Mouse (Mus musculus) CD4-positive helper T cell, adult 2 months (primary cell): ENCODE data around the gene Tpm3.

ENCODE experiments used
- DNase-seq: peaks from one replicate; pipeline ENCODE4 v3.0.0-alpha.2; 2012; ENCODE audit warnings: low read depth, missing footprints, low spot score

The Tpm3 gene

DNA sequence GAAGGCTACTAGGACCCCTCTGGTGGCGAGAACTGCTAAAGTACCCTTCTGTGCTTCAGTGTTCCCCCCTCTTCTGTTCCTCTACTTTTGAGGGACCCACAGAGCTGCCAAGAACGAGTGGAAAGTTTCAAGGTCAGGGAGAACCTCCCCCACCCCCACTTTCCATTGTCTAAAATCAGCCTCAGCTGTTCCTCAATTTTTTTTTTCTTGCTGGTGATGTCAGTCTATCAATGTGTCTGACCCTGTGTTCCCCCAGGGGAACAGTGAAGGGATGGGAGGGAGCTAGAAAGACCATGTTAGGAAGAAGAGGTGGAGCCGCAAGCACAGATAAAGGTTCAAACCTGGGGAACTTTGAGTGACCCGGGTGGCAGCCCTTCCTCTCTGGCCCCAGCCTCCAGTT lies at the start of gene Tpm3:
Tpm3 (plus strand) TSS at position 356 of the 400 bp plus-strand sequence.
- no peak for DNase-seq

DNA sequence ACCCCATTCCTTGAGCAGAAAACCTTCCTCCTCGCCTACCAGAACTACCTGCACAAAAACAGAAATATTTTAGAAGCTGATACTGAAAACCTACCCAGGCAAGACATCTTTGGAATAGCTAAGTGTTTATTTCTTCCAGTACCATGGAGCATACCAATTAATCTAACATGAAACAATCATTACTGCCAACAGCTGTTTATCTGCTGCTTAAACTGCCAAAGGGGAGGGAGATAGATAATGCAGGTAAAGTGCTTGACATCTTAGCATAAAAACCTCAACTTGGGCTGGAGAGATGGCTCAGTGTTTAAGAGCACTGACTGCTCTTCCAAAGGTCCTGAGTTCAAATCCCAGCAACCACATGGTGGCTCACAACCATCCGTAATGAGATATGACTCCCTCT lies 37.8 kb upstream of the Tpm3 start:
- no peak for DNase-seq

DNA sequence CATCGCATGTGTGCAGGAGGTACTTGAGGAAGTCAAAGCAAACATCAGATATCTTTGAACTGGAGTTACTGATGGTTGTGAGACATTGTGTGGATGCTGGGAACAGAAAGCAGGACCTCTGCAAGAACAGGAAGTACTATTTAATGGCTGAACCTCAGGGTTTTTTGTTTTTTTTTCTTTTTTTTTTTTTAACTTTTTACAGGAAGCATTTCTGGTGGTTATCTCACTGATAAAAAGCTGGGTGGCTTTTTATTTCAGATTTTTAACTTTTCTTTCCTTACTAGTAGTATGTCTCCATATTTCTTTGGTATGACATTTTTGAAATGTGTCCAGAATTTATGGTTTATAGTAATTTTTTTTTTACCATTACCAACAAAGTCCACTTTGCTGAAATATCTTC lies 36.2 kb upstream of the Tpm3 start:
- no peak for DNase-seq

DNA sequence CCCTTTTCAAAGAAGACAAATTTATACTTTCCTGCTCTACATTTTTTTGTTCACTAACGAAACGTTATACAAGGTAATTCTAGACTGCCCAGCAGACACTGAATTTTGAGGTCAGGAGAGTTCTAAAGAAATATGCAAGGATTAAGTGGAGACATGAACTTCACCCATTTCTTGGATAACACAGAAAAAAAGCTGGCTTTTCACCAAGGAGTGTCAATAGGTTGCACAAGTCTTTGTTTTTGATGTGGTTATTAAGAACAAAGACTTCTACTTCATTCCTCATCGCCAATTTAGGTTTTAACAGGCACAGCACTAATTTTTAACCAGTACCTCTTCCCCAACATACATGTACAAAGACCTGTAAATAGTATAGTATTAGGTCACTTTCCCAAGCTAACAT lies 22.8 kb upstream of the Tpm3 start:
- no peak for DNase-seq

DNA sequence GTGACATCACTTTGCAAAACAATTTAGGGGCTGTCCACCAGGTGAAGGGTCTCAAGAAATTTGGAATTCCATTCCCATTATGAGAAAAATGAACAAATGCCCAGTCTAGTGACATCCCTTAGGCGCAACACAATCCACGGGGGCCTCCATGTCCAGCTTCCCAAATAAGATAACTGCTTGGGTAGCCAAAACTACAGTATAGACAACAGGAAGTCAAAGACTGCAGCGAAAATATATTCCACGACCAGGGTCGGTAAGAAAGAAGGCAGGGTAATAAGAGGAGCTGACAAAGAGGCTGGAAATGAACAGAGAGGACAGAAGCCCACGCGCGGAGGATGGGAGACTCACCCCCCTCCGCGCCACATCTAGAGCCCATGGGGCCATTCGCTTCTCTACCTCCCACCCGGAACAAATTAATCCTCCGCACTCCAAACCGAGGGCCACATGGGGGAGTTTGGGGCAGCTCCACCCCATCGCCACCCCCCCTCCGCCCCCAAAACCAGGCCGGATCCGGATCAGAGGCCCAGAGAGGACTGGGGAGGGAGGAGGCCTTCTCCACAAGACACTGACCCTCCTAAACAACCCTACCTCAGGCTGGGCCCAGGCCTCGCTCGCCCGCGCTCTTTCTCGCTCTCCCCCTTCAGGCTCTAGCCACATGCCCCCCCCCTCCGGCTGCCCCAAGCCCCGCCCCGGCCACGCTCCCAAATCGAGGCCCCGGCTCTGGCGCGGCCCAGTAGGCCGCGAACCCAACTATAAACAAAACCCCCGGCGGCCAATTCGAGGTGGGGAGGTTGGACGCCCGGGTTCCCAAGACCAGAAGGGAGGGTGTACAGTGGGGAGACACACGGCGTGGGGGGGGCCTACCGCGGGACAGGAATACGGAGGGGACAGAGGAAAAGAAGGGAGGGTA lies 20.8 kb upstream of the Tpm3 start, which contains the start of gene 4933434E20Rik:
4933434E20Rik (plus strand) TSS at position 196 of the 910 bp plus-strand sequence.
- peak; percentile 82 for DNase-seq

DNA sequence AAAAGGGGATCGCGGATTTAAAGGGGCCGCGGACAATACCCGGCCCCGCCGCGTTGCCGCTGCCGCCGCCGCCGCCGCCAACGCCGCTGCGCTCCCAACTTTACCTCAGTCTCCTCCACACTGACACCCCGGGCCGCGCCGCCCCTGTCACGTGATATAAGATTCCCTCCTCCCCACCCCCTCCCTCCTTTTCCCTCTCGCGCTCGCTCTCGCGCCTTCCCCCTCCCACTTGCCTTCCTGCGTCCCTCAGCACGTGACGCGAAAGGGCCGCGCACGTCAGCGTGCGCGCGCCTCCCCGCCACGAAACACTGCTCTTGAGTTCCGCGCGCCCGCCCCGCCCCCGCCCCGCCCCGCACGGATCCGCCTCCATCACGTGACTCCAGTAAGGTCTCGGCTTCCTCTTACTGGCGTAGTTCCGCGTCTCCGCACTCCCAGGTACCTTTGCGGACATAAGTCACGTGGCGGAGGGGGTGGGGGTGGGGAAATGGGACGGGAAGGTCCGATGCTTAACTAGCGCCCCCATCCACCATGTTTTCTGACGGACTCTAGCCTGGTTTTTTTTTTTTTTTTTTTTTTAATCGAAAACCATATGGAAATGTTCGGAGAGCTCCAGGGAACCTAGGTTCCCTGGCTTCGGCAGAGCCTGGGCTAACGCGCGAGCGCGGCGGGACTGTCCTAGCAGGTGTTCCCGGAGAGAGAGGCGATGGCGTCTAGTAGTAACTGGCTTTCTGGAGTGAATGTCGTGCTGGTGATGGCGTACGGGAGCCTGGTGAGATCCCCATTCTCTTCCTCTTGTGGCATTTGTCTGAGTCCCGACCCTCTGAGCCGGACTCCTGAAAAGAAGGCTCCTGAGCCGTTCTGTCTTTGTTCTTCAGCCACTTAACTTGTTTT lies 19.9 kb upstream of the Tpm3 start, which contains the start of gene Ubap2l:
Ubap2l (minus strand) TSS at position 278 of the 891 bp plus-strand sequence.
- peak; percentile 100 for DNase-seq

DNA sequence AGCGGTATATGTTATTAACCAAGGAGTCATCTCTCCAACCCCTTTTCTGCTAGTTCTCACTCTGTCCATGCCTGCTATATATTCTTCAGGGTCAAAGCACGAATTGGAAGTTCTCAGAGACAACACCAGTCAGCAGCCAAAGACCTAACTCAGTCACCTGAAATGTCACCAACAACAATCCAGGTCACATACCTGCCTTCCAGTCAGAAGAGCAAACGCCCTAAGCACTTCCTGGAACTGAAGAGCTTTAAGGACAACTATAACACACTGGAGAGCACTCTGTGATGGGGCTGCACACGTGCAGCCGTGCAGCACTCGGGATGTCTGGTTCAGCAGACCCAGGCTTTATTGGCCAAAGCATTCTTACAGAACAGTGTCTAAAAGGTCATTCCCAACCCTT lies 10.9 kb upstream of the Tpm3 start:
- DNase-seq: no peak

DNA sequence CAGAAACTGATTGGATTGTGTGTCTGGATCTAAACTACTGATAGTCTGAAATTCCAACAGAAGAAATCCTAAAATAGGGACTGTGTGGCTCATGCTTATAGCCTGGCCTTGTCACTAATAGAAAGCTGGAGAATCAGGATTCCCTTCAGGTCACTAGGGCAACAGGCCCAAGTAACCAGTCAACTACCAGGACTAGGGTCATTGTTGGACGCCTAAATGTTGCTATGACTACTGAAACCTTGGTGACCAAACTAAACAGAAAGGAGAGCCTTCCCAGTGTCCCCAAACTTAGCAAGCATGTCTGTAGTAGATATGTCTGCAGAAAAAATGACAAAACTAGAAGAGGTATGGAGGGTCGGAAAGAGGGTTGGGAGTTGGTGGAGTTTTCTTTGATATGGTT lies 9.9 kb upstream of the Tpm3 start:
- no peak for DNase-seq

DNA sequence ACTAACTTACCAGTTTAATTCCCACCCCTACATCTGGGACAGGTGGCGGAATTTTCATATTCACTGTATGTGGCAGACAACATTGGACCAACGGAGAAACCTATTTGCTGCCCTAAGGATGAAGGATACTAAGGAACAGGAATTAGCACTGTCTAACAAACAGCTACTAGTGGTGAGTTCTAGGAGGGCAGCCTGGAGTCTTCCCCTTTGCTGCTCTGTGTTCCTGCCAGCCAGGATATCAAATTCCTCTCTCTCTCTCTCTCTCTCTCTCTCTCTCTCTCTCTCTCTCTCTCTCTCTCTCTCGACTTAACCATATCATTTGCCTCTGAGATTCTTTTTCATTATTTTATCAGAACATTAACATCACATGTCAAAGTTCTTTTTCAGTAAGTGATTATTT lies 8.1 kb upstream of the Tpm3 start:
- no peak for DNase-seq

DNA sequence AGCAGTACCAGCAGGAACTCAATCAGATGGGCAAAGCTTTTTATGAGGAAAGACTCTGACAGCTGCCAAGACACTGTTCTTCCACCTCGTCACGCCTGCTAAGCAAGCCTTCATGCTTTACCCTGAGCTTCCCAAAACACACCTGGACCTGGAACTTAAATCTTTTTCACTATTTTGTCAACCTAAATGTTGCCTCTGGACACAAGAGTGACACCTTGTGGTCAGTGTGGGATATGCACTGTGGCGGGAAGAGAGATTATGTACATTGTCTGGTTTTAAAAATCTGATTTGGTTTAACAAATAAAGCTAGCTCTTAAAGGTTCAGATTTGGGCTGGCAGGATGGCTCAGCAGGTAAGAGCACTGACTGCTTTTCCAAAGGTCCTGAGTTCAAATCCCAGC lies 6.9 kb upstream of the Tpm3 start:
- DNase-seq: peak; percentile 60

DNA sequence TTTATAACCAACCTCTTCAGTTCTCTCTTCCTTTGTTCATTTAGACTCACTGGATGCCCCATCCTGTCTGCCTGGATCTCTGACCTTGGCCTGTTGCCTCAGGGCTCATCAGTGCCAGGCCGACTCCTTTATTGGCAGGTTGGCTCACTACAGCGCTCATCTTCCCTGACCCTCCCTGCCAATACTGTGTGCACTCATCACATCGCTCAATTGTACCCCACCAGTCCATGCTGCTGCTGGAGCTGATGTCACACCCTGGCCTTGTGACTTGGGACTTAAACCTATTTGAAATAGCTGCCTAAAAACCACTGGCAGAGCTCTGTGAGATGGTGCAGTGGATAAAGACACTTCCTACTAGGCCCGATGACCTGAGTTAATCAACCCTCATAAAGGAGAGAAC lies 4.6 kb upstream of the Tpm3 start:
- DNase-seq: no peak

DNA sequence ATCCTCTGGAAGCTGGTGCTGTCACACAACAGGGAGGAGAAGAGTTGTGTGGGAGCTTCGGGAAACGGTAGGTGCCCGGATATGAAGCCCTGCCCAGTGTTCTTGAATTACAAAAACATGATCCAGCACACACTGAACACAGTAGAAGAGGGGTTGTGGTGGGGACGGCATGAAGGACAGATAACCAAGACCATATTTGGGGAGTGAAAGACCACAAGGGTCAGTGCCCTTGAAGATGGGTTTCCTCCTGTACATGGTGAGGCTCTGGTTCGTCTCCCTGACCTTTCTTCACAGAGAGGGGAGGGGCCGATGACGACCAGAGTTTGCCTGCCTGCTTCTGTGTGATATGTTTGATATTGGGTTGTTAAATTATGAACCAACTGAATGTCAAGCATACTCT lies 2.8 kb upstream of the Tpm3 start:
- DNase-seq: no peak

DNA sequence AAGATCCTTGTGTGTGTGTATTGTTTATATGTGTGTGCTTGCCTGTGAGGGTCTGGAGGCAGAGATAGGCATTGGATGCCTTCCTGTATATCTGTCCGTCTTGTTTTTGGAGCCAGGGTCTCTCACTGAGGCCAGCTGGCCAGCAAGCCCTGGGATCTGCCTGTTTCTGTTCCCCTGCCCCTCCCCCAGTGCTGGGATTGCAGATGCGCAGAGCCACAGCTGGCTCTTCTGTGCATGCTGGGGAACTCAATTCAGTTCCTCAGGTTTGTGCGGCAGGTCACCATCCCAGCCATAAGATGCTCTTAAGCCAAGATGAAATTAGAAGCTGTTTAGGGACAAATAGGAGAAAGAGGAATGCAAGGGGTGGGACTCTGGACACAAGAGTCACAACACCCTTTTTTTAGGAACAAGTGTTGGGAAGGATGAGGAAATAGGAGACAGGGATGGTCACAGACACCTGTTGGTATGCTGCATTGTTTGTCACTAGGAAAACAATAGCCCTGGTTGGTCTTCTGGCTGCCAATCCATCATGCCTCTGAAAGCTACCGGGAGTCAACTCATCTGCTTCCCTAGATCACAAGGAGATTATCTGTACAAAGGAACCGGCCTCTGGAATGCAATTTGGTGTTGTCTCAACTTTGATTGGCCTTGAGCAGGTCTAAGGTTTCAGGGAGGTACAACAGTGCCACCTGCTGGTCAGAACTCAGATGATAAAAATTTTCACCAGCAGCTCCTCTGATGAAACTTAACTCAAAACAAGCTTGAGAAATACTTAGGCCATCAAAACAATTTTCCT lies 4.7 kb downstream of the Tpm3 start:
- peak; percentile 85 for DNase-seq

DNA sequence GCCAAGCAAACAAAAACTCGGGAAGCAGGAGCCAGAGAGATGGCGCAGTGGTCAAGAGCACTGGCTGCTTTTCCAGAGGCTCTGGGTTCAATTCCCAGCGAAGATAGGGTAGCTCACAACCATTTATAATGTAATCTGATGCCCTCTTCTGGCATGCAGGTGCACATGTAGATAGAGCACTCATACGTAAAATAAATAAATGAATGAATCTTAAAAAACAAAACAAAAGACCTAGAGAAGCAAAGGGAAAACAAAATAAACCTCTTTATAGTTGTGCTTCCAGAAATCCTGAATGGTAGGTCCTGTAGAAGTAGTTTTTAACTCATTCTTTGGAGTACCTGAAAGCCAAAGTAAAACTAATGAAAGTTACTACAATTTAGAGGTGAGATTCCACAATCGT lies 5.8 kb downstream of the Tpm3 start:
- no peak for DNase-seq

DNA sequence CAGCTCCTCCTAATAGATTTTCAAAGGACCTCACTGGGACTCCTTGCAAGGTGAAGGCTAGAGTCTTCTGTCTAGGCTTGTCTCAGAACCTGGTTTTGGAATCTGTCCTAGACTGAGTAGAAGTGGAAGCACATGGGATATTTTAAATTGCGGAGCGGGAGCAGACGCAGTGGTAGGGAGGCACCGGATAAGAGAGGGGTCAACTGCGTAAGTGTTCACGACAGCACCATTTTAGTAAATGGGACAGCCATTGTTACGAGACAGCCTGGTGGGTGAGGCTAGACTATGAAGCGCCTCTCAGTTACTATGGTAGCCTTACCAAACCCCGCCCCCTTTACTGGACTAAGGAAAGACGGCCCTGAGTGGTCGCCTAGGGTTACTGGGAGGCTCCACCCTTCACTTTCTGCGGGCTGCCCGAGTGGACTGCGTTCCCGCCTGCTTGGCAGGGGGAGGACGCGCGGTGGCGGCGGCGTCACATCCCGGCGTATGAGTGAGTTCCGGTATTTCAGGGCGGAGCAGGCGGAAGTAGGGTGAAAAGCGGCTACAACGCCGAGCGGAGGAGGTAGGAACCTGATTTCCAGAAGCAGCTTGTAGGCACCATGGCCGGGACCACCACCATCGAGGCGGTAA lies 6.8 kb downstream of the Tpm3 start:
- DNase-seq: peak; percentile 96

DNA sequence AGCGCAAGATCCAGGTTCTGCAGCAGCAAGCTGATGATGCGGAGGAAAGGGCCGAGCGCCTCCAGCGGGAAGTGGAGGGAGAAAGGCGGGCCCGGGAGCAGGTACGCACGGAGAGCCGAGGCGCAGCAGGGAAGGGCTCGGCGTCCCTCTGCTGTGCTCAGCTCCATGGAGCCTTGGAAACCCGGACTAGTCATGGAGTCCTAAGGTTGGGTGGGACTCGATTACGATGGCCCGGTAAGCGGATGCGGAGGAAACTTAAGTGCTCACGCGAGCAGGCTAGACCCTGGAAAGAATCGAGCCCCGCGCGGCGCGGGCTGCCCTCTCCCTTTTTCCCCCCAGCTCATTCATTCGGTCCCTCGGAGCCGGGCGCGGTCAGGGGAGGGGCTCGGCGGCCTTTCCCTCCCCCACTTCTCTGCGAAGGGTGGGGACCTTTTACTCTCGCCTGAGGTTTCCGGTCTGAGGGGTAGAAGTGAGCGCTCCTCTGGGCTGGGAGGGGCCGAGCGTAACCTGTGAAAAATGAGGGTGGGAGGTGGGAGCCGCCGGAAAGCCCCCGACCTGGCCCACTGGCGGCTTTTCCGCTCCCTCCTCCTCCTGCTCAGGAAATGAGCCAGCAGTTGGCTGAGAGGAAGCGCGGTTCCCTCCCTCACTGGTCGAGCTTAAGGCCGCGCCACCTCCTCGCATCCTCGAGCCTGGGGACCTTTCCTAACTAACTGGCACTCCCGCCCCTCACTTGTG lies 7.5 kb downstream of the Tpm3 start:
- DNase-seq: peak; percentile 95

DNA sequence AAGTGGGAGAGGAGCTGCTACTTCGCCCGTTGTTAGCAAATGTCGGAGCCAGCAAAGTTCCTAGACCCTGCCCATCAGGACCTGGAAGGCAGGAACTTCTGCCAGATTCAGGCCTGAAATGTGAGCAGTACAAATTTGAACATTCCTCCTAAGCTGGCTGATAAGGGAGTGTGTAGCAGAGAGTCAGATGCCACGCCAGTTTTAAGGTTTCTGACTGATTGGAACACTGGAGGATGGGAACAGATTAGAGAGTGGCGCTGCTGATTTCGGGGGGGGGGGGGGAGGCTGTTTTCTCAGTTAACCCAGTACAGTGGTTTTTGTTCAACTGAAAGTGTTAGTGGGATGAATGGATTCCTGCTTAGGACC lies 8.0 kb downstream of the Tpm3 start:
- no peak for DNase-seq

DNA sequence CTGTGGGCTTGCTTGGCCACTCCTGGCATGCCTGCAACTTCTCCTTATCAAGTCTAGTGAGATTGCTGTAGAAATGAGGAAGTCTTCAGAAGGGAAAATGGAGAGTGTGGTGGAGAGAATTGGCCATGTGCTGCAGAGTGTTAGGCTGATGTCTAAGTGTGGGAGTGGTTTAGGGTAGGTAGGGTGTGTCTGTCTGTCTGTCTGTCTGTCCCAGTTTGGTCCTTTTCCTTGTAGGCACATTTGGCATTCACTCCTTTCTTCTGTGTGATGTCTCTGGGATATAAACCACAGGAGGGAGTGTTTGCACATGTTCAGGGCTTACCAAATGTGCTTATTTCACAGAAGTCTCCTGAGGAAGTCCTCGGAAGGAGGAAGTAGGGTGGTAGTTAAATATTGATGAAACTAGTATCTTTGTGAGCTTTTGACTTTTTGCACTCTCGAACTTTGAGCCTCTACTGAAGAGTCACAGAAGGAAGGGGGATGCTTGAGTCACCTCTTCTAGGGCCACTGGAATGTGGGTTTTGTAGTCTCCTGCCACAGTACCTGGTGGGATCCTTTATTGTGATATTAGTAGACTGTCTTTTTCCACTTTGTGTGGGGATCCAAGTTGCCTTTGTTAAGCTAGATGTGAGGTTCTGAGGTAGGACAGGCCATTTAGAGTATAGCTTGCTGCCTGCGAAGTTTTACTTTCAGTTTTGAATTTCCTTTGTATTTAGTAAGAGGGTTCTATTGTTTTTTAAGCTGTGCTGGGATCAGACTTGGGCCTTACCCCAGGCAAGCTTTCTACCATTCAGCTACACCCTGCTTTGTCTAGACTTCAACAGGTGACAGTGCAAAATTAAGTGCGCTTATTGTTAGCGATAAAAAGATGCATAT lies 9.2 kb downstream of the Tpm3 start:
- DNase-seq: peak; percentile 67

DNA sequence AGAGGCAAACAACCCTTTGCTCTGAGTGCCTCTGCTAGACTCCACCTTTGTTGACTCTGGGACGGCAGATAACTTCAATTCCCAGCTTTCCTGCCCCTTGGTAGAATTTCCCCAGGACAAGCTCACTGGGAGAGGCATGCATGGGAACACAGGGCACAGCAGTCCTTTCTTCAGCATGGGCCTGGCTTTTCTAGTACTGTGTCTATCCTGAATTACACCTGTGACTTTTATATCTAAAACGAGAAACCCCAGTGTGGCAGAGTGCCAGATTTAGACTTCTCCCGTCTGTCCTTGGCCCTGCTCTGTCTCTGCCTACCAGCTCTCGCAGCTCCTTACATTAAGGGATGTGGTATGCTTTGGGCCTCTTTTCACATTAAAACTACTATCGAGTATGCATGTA lies 10.6 kb downstream of the Tpm3 start:
- DNase-seq: peak; percentile 38
